Mouse (Mus musculus): Measurements from ENCODE around the gene Slc39a3. TPM values are rescaled to one million over a fixed set of nuclear protein-coding genes. Genes with fewer than 3 reads are reported as not detected.
A peak's percentile ranks its signal among the peaks of the same experiment; 100 is the strongest.

Gene Slc39a3
- polyA plus RNA-seq, 1 experiment from 2014 or later = 14.7 TPM

DNA sequence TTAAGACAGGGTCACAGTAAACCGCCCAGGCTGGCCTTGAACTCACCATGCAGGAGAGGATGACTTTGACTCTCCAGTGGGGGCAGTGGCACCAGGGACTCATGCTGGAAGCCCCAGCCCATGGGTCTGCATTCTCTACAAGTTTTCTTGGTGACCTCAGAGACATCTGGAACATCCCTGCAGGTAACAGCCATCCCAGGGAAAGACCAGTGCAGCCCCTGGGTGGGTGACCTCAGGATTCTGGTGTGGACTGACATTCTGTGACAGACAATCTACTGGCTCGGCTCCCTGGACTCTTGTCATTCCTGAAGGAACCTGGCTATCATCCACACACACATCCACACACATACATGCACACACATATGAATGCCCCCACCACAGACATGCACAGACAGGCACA lies 21.6 kb downstream of the Slc39a3 start:
- H3K36me3 ChIP-seq = no peaks in the 10 kb centered on the region
- H3K9me3 ChIP-seq (replicated peaks) = no peaks in the 10 kb centered on the region
- no peak for DNase-seq (ENCODE audit: low spot score)
- no peak overlapping the region for H3K4me3 ChIP-seq
- peaks cover 16% of the 10 kb centered on the region for H3K4me1 ChIP-seq
- 85% methylated on average over 2 of the region's 2 CpGs for WGBS
- H3K27me3 ChIP-seq (ENCODE audit: low read depth, poor library complexity, severe bottlenecking) = peaks cover 15% of the 10 kb centered on the region
- H3K27ac ChIP-seq = no peak overlapping the region

DNA sequence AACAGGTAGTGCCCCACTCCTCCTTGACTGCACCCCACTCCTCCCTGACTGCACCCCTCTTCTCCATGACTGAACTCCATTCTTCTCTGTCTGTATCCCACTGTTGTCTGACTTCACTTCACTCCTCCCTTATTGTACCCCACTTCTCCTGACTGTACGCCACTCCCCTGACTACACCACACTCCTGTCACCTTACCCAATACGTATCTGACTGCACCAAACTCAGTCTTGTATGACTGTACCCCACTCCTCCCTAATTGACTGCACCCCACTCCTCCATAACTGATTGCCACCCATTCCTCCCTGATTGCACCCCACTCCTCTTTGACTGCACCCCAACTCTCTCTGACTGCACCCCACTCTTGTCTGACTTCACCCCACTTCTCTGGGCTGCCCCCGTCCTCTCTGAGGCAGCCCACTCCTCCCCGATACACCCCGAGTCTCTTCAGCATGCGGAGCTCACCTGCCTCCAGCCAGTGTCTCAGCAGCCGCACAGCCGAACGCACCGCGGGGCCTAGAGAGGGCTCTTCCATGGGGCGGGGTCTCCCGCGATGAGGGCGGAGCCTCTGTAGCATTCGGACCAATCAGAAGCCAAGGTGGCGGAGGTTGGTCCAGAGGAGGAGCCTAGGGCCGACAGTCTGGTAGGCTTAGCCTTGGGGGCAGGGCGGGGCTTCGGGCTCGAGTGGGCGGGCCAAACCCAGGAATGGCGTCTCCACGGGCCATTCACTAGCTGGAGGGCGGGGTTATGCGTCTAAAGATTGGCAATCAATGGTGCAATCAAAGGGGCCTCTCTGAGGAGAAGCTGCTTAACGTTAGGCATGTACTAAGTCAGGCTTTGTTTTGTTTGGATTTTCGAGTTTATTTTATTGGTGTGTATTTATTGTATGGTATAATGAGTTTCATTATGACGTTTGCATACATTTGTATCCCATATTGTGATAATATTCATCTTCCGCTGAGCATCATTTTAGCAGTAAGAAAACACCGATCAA lies 22.5 kb downstream of the Slc39a3 start, which contains the start of gene Gng7:
TSS of gene Gng7 (minus strand) at position 553 of the 992 bp plus-strand sequence.
- WGBS = 10% methylated on average over 31 of the region's 31 CpGs
- Histone ChIP-seq H3K36me3 (no peaks in the 10 kb centered on the region), H3K27me3 (ENCODE audit: low read depth, poor library complexity, severe bottlenecking) (peaks cover 11% of the 10 kb centered on the region; the same call in 1 of the 2 replicates), H3K4me1 (peaks cover 16% of the 10 kb centered on the region), H3K4me3 (peak within 1 kb of the TSS; percentile 51), H3K9me3 (replicated peaks) (no peaks in the 10 kb centered on the region), H3K27ac (0 out of 2 replicates have a peak within 1 kb of the TSS, but pooled peaks have one; percentile 27)
- peak; percentile 95 for DNase-seq (ENCODE audit: low spot score)

DNA sequence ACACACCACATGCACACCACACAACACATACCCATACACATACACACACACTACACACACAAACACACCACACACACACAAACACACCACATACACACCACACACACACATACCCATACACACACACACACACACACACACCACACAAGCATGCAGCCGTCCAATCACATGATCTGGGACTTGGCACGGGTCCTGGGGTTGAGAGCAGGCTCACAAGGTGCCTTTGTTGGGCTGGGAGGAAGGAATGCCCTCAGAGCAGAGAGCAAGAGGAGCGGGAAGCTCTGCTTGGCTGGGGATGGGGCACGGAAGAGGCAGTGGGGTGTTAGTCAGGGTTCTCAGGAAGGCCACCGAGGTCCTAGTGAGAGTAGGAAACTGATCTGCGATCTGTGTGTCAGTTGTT lies 26.4 kb downstream of the Slc39a3 start:
- WGBS = 79% methylated on average over 6 of the region's 6 CpGs
- Histone ChIP-seq H3K9me3 (replicated peaks) (no peaks in the 10 kb centered on the region), H3K4me1 (peaks cover 16% of the 10 kb centered on the region), H3K36me3 (no peaks in the 10 kb centered on the region), H3K4me3 (no peak overlapping the region), H3K27me3 (ENCODE audit: low read depth, poor library complexity, severe bottlenecking) (peaks cover 11% of the 10 kb centered on the region; the same call in 1 of the 2 replicates), H3K27ac (no peak overlapping the region)
- DNase-seq (ENCODE audit: low spot score) = no peak

DNA sequence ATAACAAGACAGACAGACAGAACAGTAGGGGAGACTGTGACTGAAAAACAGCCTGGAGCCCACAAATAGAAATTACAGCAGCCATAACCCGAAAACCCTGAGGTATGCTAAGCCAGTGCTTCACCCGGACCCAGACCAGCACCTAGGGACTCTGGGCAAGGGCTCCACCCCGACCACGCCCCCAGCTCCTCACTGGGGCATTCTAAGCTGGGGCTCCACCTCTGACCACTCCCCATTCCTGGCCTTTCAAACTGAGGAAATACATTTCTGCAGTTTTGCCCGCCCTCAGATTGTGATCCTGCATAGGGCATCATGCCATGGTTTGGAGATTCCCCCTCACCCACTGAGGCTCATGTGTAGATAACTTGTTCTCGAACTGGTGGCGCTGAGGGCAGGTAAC lies 30.0 kb downstream of the Slc39a3 start:
- no peak for DNase-seq (ENCODE audit: low spot score)
- 0 out of 2 replicates have a peak, but pooled peaks cover 4% of the 10 kb centered on the region for H3K4me1 ChIP-seq
- H3K27me3 ChIP-seq (ENCODE audit: low read depth, poor library complexity, severe bottlenecking) = no peaks in the 10 kb centered on the region
- H3K4me3 ChIP-seq = no peak overlapping the region
- H3K9me3 ChIP-seq (replicated peaks) = no peaks in the 10 kb centered on the region
- WGBS = 35% methylated on average over 7 of the region's 7 CpGs
- H3K36me3 ChIP-seq = no peaks in the 10 kb centered on the region
- no peak overlapping the region for H3K27ac ChIP-seq

DNA sequence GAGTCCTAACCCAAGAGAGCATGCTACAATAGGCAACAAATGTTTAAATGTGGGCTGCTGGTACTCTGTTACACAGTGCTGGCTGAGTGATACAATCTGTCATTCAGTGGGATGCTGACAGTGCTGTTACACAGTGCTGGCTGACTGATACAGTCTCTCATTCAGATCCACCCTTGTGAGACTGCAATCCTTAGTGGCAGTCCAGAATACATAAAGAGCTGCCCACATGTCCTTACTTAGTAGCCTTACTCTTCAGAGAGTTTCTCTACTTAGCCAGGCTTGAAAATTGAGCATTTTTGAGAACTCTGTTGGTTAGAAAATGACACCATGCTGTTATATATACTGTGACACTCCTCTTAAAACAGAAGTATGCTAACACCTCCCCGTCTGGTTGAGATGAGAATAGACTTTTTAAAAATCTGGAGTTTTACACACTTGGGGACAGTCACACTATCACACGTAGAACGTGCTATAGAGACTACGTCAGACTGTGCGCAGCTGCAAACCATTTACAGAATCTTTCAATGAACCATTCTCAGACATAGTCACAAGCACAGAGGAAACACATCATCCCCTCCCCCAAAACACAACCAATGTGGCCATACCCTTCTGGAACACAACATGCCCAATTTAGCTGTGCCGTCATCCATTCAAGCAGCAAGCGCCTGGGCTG lies 31.1 kb downstream of the Slc39a3 start:
- Histone ChIP-seq H3K9me3 (replicated peaks) (no peaks in the 10 kb centered on the region), H3K27me3 (ENCODE audit: low read depth, poor library complexity, severe bottlenecking) (peaks cover 7% of the 10 kb centered on the region; the same call in 1 of the 2 replicates), H3K36me3 (no peaks in the 10 kb centered on the region), H3K4me1 (peaks cover 8% of the 10 kb centered on the region), H3K4me3 (no peak overlapping the region), H3K27ac (no peak overlapping the region)
- 90% methylated on average over 7 of the region's 7 CpGs for WGBS
- DNase-seq (ENCODE audit: low spot score) = no peak

DNA sequence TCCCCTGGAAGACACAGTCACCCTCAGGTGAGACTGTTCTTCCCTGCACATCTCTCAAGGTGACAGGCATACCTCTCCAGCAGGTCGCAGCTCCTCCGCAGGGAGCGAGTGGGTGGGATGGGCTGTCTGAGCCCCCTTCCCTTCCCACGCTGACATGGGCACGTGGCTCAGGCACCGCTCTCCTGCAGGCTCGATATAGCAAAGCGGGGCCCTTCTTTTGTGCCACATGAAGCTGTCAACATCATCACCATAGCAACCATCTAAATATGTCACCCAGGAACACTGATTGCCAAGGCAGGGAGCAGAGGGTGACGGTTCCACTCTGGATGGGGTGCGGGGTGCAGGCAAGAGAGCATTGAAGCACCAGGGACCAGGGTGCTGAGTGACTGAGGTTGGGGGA lies 36.1 kb downstream of the Slc39a3 start:
- H3K27ac ChIP-seq = no peak overlapping the region
- DNase-seq (ENCODE audit: low spot score) = no peak
- H3K4me3 ChIP-seq = no peak overlapping the region
- WGBS = 72% methylated on average over 10 of the region's 10 CpGs
- no peaks in the 10 kb centered on the region for H3K36me3 ChIP-seq
- H3K27me3 ChIP-seq (ENCODE audit: low read depth, poor library complexity, severe bottlenecking) = peaks cover 35% of the 10 kb centered on the region
- H3K9me3 ChIP-seq (replicated peaks) = no peaks in the 10 kb centered on the region
- peaks cover 27% of the 10 kb centered on the region for H3K4me1 ChIP-seq

DNA sequence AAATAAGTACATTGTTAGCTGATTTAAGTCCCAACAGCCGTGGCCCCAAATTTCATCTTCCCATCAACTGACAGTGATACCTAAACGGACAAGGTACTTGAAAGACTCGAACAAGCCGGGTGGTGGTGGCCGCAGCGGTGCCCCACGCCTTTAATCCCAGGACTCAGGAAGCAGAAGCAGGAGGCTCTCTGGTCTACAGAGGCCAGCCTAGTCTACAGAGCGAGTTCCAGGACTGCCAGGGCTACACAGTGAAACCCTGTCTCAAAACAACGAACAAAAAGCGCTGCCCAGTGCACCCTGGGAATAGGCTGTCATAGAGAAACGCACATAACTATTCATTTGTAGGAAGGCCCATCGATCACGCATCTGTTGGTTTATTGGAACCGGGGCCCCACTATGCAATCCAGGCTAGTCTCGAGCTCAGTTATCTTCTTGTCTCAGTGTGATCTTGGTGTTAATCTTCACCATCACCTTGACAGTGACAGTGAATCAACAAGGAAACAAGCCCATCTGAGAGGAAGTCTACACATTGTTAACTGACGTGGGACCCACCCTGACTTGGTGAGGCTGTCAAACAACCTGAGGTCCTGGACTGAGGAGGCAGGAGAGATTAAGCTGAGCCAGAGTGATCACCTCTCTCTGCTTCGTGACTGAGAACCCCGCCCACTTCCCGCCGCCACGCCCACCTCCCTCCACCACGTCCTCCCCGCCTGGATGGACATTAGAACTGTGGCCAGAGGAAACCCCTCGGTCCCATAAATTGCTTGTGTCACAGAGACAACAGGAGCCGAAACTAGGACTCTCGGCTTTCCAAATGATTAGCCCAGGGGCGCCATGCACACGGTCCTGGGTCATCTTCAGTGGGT lies 36.8 kb downstream of the Slc39a3 start:
- H3K4me3 ChIP-seq = 0 out of 2 replicates have a peak overlapping the region, but pooled peaks have one; percentile 13
- no peaks in the 10 kb centered on the region for H3K9me3 ChIP-seq (replicated peaks)
- no peak for DNase-seq (ENCODE audit: low spot score)

DNA sequence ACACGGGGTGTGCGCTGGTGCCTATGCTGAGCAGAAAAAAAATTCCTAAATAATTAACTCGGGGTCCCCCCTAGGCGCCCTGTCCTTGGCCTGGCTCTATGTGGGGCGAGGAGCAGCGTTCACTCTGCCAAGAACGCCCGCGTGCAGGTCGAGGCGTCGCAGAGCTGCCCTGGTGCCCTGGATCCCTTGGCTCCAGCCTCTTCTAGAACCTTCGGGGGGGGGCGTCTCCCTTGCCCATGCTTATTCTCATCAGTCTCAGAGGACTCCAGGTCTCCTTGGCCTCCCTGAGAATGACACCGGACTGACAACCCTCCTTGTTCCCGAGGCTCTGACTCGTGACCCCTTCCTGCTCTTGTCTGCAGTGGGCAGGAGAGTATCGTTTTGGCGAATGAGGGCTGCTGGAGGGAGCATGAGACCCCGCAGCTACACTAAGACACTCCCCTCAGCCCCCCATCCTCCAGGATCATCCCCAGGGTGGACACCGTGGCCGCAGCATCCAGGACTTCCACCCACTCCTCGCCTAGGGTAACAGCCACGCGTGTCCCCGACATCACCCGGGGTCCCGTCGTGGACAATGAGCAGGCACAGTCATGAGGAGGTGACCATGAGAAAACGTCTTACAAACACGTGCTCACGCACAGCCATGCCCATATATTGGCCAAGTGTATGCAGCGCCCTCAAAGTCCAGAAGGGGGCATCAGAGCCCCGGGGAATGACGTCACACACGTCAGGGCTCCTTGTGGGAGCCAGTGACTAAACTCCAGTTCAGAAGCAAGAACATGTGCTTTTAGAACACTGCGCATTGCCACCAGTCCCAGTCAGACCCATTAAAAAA lies 37.6 kb downstream of the Slc39a3 start:
- DNase-seq (ENCODE audit: low spot score) = peak; percentile 87
- no peaks in the 10 kb centered on the region for H3K9me3 ChIP-seq (replicated peaks)
- WGBS = 34% methylated on average over 37 of the region's 37 CpGs
- no peaks in the 10 kb centered on the region for H3K36me3 ChIP-seq
- peak overlapping the region; percentile 34; the same call in 1 of the 2 replicates for H3K27ac ChIP-seq
- peaks cover 40% of the 10 kb centered on the region for H3K27me3 ChIP-seq (ENCODE audit: low read depth, poor library complexity, severe bottlenecking)
- peaks cover 26% of the 10 kb centered on the region for H3K4me1 ChIP-seq
- peak overlapping the region; percentile 13; the same call in 1 of the 2 replicates for H3K4me3 ChIP-seq

More for the DNA sequence above, 36.8 kb downstream of the Slc39a3 start:
- 49% methylated on average over 28 of the region's 28 CpGs for WGBS
- Histone ChIP-seq H3K27ac (no peak overlapping the region), H3K4me1 (peaks cover 27% of the 10 kb centered on the region), H3K36me3 (no peaks in the 10 kb centered on the region), H3K27me3 (ENCODE audit: low read depth, poor library complexity, severe bottlenecking) (peaks cover 35% of the 10 kb centered on the region)

DNA sequence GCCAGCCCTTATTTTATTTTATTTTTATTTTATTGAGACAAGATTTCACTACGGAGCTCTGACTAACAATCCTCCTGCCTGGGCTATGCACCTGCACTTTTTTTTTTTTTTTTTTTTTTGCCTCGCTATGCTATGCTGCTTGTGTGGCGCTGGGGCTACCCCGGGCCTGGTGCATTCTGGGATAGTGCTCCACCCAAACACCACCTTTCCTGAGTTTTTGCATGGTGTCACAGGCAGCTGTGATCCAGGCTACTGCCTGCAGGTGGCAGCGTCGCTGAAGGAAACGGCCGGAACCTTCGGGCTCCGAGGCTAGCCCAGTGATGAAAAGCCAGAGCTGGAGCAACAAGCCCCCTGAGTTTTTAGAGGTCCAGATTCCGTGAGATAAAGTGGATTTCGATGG lies 38.4 kb downstream of the Slc39a3 start:
- H3K4me1 ChIP-seq = peaks cover 23% of the 10 kb centered on the region
- no peaks in the 10 kb centered on the region for H3K9me3 ChIP-seq (replicated peaks)
- WGBS = 19% methylated on average over 12 of the region's 12 CpGs
- H3K27ac ChIP-seq = no peak overlapping the region
- peak; percentile 72 for DNase-seq (ENCODE audit: low spot score)
- H3K4me3 ChIP-seq = no peak overlapping the region
- peaks cover 48% of the 10 kb centered on the region for H3K27me3 ChIP-seq (ENCODE audit: low read depth, poor library complexity, severe bottlenecking)
- no peaks in the 10 kb centered on the region for H3K36me3 ChIP-seq

DNA sequence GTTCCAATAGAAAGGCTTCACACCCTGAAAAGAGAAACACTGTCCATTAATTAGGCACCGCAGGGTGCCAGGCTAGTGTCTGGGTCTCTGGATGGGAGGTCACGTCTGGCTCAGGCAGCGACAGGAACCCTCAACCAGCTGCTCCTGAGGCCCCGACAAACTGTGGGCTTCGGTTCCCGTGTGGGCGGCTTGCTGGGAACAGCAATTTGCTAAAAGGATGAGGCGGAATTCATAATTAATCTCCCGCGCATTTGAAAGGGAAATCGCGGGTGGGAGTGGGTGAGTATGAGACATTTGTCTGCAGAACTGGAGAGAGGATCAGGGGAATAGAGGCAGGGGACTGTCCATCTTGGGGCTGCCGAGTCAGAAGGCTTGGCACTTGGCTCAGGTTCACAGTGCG lies 39.2 kb downstream of the Slc39a3 start:
- Histone ChIP-seq H3K27ac (no peak overlapping the region), H3K4me3 (no peak overlapping the region), H3K9me3 (replicated peaks) (no peaks in the 10 kb centered on the region), H3K36me3 (no peaks in the 10 kb centered on the region), H3K27me3 (ENCODE audit: low read depth, poor library complexity, severe bottlenecking) (peaks cover 55% of the 10 kb centered on the region), H3K4me1 (peaks cover 23% of the 10 kb centered on the region)
- WGBS = 49% methylated on average over 14 of the region's 14 CpGs
- no peak for DNase-seq (ENCODE audit: low spot score)

DNA sequence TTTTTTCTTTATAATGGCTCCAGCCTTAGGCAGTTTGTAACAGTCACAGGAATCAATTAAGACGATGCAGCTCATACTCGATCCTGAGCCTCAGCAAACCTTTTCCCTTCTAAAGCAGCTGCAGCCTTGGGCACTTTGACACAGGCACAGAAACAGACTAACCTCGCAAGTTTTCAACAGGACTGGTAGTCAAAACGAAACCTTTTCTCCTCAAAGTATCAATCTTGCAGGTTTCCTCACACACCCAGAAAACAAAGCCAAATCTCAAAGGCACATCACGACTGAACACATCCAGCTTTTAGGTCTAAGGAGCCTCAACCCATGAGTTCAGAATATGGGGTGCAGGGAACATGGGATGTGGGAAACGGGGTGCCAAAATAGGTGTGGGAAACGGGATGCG lies 39.9 kb downstream of the Slc39a3 start:
- H3K36me3 ChIP-seq = no peaks in the 10 kb centered on the region
- WGBS = 84% methylated on average over 8 of the region's 8 CpGs
- H3K4me1 ChIP-seq = peaks cover 23% of the 10 kb centered on the region
- H3K9me3 ChIP-seq (replicated peaks) = no peaks in the 10 kb centered on the region
- no peak overlapping the region for H3K27ac ChIP-seq
- H3K27me3 ChIP-seq (ENCODE audit: low read depth, poor library complexity, severe bottlenecking) = peaks cover 62% of the 10 kb centered on the region
- no peak for DNase-seq (ENCODE audit: low spot score)
- no peak overlapping the region for H3K4me3 ChIP-seq

All from limb, embryonic 10.5 days (tissue).